Comparison of ENCODE assay signal across 11 mouse cellular contexts in the genomic region with DNA sequence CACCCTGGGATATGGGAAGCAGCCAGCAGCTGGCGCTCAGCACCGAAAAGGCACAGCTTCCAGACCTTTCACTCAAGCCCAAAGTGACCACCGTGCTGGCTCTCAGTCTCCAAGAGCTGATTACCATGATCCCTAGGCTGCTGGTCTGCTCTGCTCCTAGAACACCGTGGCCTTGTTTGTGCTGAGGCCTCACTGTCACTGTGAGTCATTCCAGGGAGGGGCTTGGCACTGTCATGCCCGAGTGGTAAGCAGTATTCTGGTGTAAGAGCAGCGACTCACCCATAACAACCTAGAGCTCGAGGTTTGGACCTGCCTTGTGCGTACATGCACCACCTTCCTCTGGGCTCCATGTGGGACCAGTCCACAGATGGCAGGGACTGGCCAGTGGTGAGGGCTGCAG.
DNase-seq lines count a peak whose midpoint lies in the region; ATAC-seq and TF ChIP-seq lines count a peak whose summit lies in the region.
"Had no signal": no experiment of that assay in that cellular context is flagged by ENCODE, and none has a peak within 500 bp of the region (broad histone marks: within the 10 kb centered on the region; RNA-seq: fewer than 3 reads in every experiment).

No protein-coding gene starts in this region.

- H3K4me3 ChIP-seq in stomach, postnatal 0 days (ENCODE audit: low read depth, low read length) = no peak overlapping the region
- H3K4me3 ChIP-seq: embryonic facial prominence, embryonic 15.5 days; limb, embryonic 15.5 days had no signal

- peak; percentile 64 for DNase-seq in gastrocnemius, adult 18-20 months (ENCODE audit: low spot score)
- DNase-seq in gastrocnemius, postnatal 4 days (ENCODE audit: low spot score in 2 of 2) = no peak
- peak; percentile 26 for DNase-seq in ovary, postnatal 36 days (ENCODE audit: low spot score)
- no peak for DNase-seq in ovary, postnatal 14 days (ENCODE audit: low spot score)
- peak; percentile 36 to 45 for DNase-seq in gastrocnemius, postnatal 36 days
- DNase-seq in stomach, postnatal 0 days (ENCODE audit: low spot score) = no peak
- no peak for DNase-seq in embryo, embryonic 11 days

- no peaks in the 10 kb centered on the region for H3K9me3 ChIP-seq in stomach, postnatal 0 days (ENCODE audit: control insufficient read depth, low read length)
- H3K9me3 ChIP-seq: embryonic facial prominence, embryonic 15.5 days; limb, embryonic 15.5 days had no signal

- 53% methylated on average over 8 of the region's 8 CpGs for WGBS in stomach, postnatal 0 days

- H3K36me3 ChIP-seq in stomach, postnatal 0 days (ENCODE audit: control insufficient read depth, insufficient read depth, low read length) = no peaks in the 10 kb centered on the region; the same call in 1 of the 2 replicates

- H3K9ac ChIP-seq in stomach, postnatal 0 days (ENCODE audit: low read length) = no peak overlapping the region
- H3K9ac ChIP-seq: embryonic facial prominence, embryonic 15.5 days; limb, embryonic 15.5 days had no signal

- no peaks in the 10 kb centered on the region for H3K27me3 ChIP-seq in stomach, postnatal 0 days (ENCODE audit: control insufficient read depth, insufficient read depth, low read length)
- H3K27me3 ChIP-seq: embryonic facial prominence, embryonic 15.5 days; limb, embryonic 15.5 days had no signal

- no peak for TF ChIP-seq EP300 in stomach, postnatal 0 days (optimal IDR thresholded peaks at IDR 0.05)

- peak; percentile 33; the same call in 1 of the 2 replicates for ATAC-seq in stomach, postnatal 0 days (ENCODE audit: low FRiP score, low TSS enrichment)
- no peak for ATAC-seq in megakaryocyte progenitor cell, adult 5-6 weeks (replicated peaks; ENCODE audit: poor library complexity)
- ATAC-seq: CD4-positive, CD25-positive, alpha-beta regulatory T cell, adult 4 months had no signal

- H3K4me2 ChIP-seq in stomach, postnatal 0 days (replicated peaks; ENCODE audit: low read depth) = no peak overlapping the region
- H3K4me2 ChIP-seq: embryonic facial prominence, embryonic 15.5 days; limb, embryonic 15.5 days had no signal

- no peaks in the 10 kb centered on the region for H3K4me1 ChIP-seq in stomach, postnatal 0 days (replicated peaks; ENCODE audit: control insufficient read depth, insufficient read depth)

- intact Hi-C loops in gastrocnemius, postnatal 36 days (cut with DNase I) = no loop called here

- no peak; the same call in 1 of the 2 replicates for TF ChIP-seq CTCF in stomach, postnatal 0 days (IDR thresholded peaks at IDR 0.05; ENCODE audit: low read depth)

- no peak overlapping the region for H3K27ac ChIP-seq in stomach, postnatal 0 days (replicated peaks)
- H3K27ac ChIP-seq: embryonic facial prominence, embryonic 15.5 days; limb, embryonic 15.5 days had no signal

Comparison
In these comparisons a context has a peak if more than half of its experiments do, and no peak if none do; other contexts are left out.
1. DNase-seq: peak in gastrocnemius, adult 18-20 months (single experiment), ovary, postnatal 36 days (single experiment) and gastrocnemius, postnatal 36 days (2 of 2); none in gastrocnemius, postnatal 4 days (0 of 2), ovary, postnatal 14 days (single experiment), stomach, postnatal 0 days (single experiment) and embryo, embryonic 11 days (single experiment).